Mouse (Mus musculus) ES-Bruce4 (cell line): ENCODE measurements at regions not wholly inside any gene's neighbourhood (a gene's known extent, or its start where the extent isn't known, plus 50 kb on each side); places are given as distances from the start of the nearest gene placed in this dataset.

Experiments used
- H3K27ac ChIP-seq: 2 replicates; pipeline ENCODE4 v1.5.1; 2012; ENCODE audit warnings: low read length, inconsistent platforms; ENCODE audit not compliant: insufficient read depth
- H3K27me3 ChIP-seq: 2 replicates; pipeline ENCODE4 v1.6.1; 2012; ENCODE audit warnings: mild to moderate bottlenecking, low read length, inconsistent platforms; ENCODE audit not compliant: control insufficient read depth, poor library complexity, insufficient read depth, severe bottlenecking
- H3K36me3 ChIP-seq: 2 replicates; pipeline ENCODE4 v1.6.1; 2012; ENCODE audit warnings: inconsistent platforms, mild to moderate bottlenecking, low read length, moderate library complexity; ENCODE audit not compliant: control insufficient read depth, poor library complexity, insufficient read depth, severe bottlenecking
- H3K4me1 ChIP-seq: one replicate; pipeline ENCODE4 v1.8.1; 2011; ENCODE audit warnings: low read length; ENCODE audit not compliant: control insufficient read depth, insufficient read depth
- H3K4me3 ChIP-seq: 2 replicates; pipeline ENCODE4 v1.5.1; 2011; ENCODE audit warnings: low read depth, mild to moderate bottlenecking, low read length
- H3K9ac ChIP-seq: 2 replicates; pipeline ENCODE4 v1.6.1; 2012; ENCODE audit warnings: low read depth, mild to moderate bottlenecking, inconsistent platforms; ENCODE audit not compliant: poor library complexity, severe bottlenecking
- H3K9me3 ChIP-seq: replicated peaks from 2 replicates; pipeline ENCODE4 v1.6.1; 2012; ENCODE audit warnings: mild to moderate bottlenecking, low read length, inconsistent platforms; ENCODE audit not compliant: control insufficient read depth, poor library complexity, insufficient read depth, severe bottlenecking
- CTCF ChIP-seq: IDR thresholded peaks from one replicate; pipeline ENCODE4 v1.8.1; 2011; ENCODE audit warnings: low read depth, low read length
- EP300 ChIP-seq: IDR thresholded peaks from 2 replicates; pipeline ENCODE4 v1.6.1; 2011; ENCODE audit warnings: low read depth, low read length; ENCODE audit not compliant: insufficient read depth
- POLR2A ChIP-seq: IDR thresholded peaks from one replicate; pipeline ENCODE4 v1.8.1; 2011; ENCODE audit warnings: low read length; ENCODE audit not compliant: insufficient read depth

DNA sequence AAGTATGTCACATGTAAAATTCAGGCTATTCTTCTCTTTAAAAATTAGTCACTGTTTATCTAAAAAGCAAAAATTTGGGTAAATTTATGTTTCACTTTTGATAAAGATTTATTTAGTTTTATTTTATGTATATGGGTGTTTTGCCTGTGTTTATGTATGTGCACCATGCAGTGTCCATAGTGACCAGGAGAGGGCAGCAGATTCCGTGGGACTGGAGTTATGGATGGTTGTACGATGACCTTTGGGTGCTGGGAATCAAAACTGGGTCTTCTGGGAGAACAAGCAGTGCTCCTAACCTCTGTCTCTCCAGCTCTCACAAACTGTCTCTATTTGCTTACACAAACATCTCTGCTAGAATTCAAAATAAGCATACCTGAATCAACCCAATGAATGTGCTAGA is 146.4 kb upstream of the Habp2 start:
- TF ChIP-seq EP300 = no peak
- no peak for TF ChIP-seq CTCF
- no peak for TF ChIP-seq POLR2A
- Histone ChIP-seq H3K4me3 (no peak overlapping the region), H3K27me3 (no peaks in the 10 kb centered on the region), H3K4me1 (no peaks in the 10 kb centered on the region), H3K36me3 (no peaks in the 10 kb centered on the region), H3K27ac (no peak overlapping the region), H3K9ac (no peak overlapping the region), H3K9me3 (peaks cover 10% of the 10 kb centered on the region)

DNA sequence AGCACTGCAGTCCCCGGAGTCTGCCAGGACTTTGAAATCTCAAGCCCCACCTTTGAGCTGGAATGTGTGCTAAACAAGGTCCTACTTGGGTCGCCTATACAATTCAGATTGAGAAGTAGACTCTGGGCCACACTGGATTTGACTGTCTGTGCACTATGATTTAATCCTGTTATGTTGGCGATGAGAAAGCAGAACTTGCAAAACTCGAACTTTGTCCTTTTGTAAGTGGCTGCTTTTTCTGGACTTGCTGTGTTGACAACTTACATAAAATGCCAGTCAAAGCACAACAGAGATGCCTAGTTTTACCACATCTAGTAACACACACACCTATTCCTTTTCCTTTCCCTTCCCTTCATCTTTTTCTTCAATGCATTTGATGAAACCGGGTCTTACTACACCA is 142.7 kb upstream of the Habp2 start:
- no peak overlapping the region for H3K4me3 ChIP-seq
- H3K9ac ChIP-seq = no peak overlapping the region
- H3K4me1 ChIP-seq = no peaks in the 10 kb centered on the region
- peaks cover 10% of the 10 kb centered on the region for H3K9me3 ChIP-seq
- no peak overlapping the region for H3K27ac ChIP-seq
- TF ChIP-seq EP300 (no peak), CTCF (no peak), POLR2A (no peak)
- no peaks in the 10 kb centered on the region for H3K36me3 ChIP-seq
- H3K27me3 ChIP-seq = no peaks in the 10 kb centered on the region

DNA sequence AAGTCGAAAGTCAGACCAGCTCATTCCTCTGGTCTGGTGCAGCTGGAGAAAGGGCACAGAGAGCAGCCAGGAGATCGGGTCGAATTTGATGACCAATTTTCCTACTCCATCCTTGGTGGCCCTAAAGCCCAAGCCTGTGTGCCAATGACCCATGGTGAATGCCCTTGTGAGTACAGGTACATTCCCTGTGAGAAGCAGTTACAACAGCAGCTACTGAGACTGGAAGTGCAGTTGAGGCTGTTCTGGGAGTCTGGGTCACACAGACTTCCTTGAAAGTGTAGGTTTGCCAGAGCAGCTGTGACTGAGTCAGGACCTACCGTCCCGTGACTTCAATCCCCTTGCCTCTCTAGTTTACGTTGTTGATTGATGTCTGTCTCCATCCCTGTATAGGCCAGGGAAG is 129.8 kb upstream of the Habp2 start:
- Histone ChIP-seq H3K4me3 (no peak overlapping the region), H3K4me1 (no peaks in the 10 kb centered on the region), H3K27ac (no peak overlapping the region), H3K9me3 (no peaks in the 10 kb centered on the region), H3K36me3 (no peaks in the 10 kb centered on the region), H3K27me3 (0 out of 2 replicates have a peak, but pooled peaks cover 2% of the 10 kb centered on the region), H3K9ac (no peak overlapping the region)
- TF ChIP-seq CTCF (no peak), EP300 (no peak), POLR2A (no peak)

DNA sequence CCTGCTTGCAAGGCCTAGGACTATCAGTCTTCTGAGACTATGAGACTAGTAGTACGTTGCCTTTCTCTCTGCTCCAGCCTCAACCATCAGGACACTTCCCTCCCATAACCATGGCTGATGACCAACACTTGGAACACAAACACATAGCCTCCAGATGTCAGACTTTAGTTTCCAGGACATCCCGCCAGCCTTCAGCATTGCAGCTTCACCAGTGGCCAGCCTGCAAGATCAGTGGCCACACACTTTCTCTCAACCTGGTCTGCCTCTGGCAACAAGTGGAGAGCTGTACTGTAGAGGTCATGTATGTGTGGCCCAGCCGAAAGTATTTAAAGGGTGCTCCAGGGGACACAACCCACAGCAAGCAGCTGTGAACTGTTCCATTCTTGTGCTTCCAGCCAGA is 124.8 kb upstream of the Habp2 start:
- no peak overlapping the region for H3K4me3 ChIP-seq
- H3K4me1 ChIP-seq = no peaks in the 10 kb centered on the region
- no peak overlapping the region for H3K27ac ChIP-seq
- TF ChIP-seq CTCF = no peak
- no peak for TF ChIP-seq POLR2A
- TF ChIP-seq EP300 = no peak
- no peaks in the 10 kb centered on the region for H3K36me3 ChIP-seq
- no peak overlapping the region for H3K9ac ChIP-seq
- H3K9me3 ChIP-seq = 0 out of 2 replicates have a peak, but pooled peaks cover 4% of the 10 kb centered on the region
- H3K27me3 ChIP-seq = no peaks in the 10 kb centered on the region

DNA sequence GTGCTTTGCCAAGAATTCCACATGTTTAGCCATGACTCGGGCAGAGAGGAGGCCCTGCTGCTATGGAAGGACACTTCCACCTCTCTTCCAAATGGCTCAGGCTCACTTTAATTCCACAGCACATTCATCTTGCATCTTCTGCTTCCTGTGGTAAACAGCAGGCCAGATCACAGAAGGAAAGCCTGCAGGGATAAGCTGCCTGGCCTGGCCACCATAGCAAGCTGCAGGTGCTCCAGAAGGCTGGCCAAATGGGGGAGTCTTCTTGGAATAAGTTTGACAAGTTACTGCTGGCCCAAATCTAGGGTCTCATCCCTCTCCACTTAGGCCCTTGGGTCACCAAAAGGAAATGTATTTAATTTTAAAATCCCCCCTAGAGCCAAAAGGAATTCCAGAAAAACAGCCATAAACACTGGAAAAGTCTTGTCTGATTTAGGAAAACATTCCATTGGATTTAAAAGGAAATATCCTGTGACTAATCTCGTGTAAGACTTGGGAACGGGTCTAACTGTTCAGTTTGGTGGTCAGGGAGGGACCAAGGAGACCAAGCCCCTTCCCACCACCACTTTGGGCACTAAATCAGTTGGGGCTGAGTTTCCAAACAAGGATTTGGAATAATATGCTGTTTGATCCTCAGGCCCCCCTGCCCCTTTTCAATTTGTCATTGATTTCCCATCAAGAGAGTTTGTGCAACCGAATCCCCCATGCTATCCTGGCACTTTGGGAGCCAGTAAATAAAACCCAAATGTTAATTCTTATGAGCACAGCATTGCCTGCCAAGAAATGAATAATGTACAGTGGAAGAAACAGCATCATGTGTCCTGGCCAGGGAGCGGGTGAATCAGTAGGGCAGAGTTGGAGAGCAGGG is 117.6 kb upstream of the Habp2 start:
- Histone ChIP-seq H3K27ac (no peak overlapping the region), H3K9ac (no peak overlapping the region), H3K27me3 (no peaks in the 10 kb centered on the region), H3K4me1 (no peaks in the 10 kb centered on the region), H3K4me3 (no peak overlapping the region), H3K36me3 (no peaks in the 10 kb centered on the region), H3K9me3 (0 out of 2 replicates have a peak, but pooled peaks cover 4% of the 10 kb centered on the region)
- TF ChIP-seq CTCF = no peak
- TF ChIP-seq POLR2A = no peak
- no peak for TF ChIP-seq EP300

DNA sequence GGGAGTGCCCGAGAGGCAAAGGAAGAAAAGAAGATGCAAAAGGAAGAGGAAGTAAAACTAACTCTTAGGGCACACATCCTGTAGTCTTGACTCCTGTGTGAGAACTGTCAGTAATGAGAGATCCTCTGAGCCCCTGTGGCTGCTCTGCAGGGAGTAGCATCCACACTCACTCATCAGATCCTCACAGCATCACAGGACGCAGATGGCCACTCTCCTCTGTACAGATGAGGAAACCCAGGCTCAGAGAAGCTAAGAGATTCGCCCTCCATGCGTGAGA is 117.0 kb upstream of the Habp2 start:
- Histone ChIP-seq H3K27ac (no peak overlapping the region), H3K4me3 (no peak overlapping the region)

More for the DNA sequence above, 117.0 kb upstream of the Habp2 start:
- H3K4me1 ChIP-seq = no peaks in the 10 kb centered on the region
- H3K9me3 ChIP-seq = 0 out of 2 replicates have a peak, but pooled peaks cover 4% of the 10 kb centered on the region
- H3K9ac ChIP-seq = no peak overlapping the region
- TF ChIP-seq POLR2A (no peak), CTCF (no peak), EP300 (no peak)
- no peaks in the 10 kb centered on the region for H3K36me3 ChIP-seq
- no peaks in the 10 kb centered on the region for H3K27me3 ChIP-seq
